Mouse (Mus musculus) spleen, adult 2 months (tissue): Measurements from ENCODE around the gene Tnk2.

Experiments
- CTCF ChIP-seq: fragments of 200-500 bp; IDR thresholded peaks from 2 replicates; pipeline ENCODE4 v1.5.1; 2011; ENCODE audit warnings: mild to moderate bottlenecking, inconsistent platforms; ENCODE audit not compliant: insufficient read depth, insufficient read length, insufficient replicate concordance; ENCODE audit errors: extremely low read depth
- POLR2A ChIP-seq: fragments of 200-500 bp; IDR thresholded peaks from 2 replicates; pipeline ENCODE4 v1.6.1; 2011; ENCODE audit warnings: low read depth, low read length, inconsistent platforms

GRCm38 (mm10) chr16:32658743-32659171 lies 15.1 kb downstream of the Tnk2 start:
- TF ChIP-seq CTCF = no peak
- no peak for TF ChIP-seq POLR2A
